Mouse (Mus musculus) bone marrow, adult 2 months (tissue): ENCODE results near the gene Gsn.

ENCODE experiments used
- CTCF ChIP-seq: fragments of 200-500 bp; IDR thresholded peaks from 2 replicates; pipeline ENCODE4 v1.5.1; 2011; ENCODE audit warnings: low read length, control low read depth; ENCODE audit not compliant: control insufficient read depth, insufficient read depth
- POLR2A ChIP-seq: fragments of 200-500 bp; IDR thresholded peaks from 2 replicates; pipeline ENCODE4 v1.6.1; 2011; ENCODE audit warnings: low read depth, mild to moderate bottlenecking, control low read depth, low read length, borderline replicate concordance; ENCODE audit not compliant: control insufficient read depth

GRCm38 (mm10) chr2:35272881-35273280, 16.7 kb downstream of the Gsn start:
- TF ChIP-seq CTCF: no peak
- no peak for TF ChIP-seq POLR2A
